Mouse (Mus musculus) layer of hippocampus, adult 18-20 months (tissue): Measurements from ENCODE around the gene Lrrc8c. TPM values are rescaled to one million over a fixed set of nuclear protein-coding genes. Genes with fewer than 3 reads are reported as not detected.

Experiments used
- DNase-seq, 2 experiments: peaks; one replicate each; pipeline ENCODE4 v3.0.0; 2022; ENCODE audit warnings: low spot score in 2 of 2
- total RNA-seq, 2 experiments: library from RNA; stranded (reverse); gene quantifications; 2 replicates each; pipeline ENCODE4 v1.2.3; 2021

The Lrrc8c gene
- total RNA-seq, 2 experiments from 2014 or later: 29.8 to 35.1 TPM

GRCm38 (mm10) chr5:105500132-105501121 is 18.8 kb upstream of the Lrrc8c start:
- no peak for DNase-seq

- DNase-seq: no peak
Observed at GRCm38 (mm10) chr5:105501136-105501535, 18.1 kb upstream of the Lrrc8c start.

- no peak for DNase-seq
Observed at GRCm38 (mm10) chr5:105508813-105509212, 10.4 kb upstream of the Lrrc8c start.

- DNase-seq: no peak
Observed at GRCm38 (mm10) chr5:105512297-105512696, 6.9 kb upstream of the Lrrc8c start.

GRCm38 (mm10) chr5:105515532-105515931 is 3.7 kb upstream of the Lrrc8c start:
- DNase-seq: no peak

- no peak for DNase-seq
Observed at GRCm38 (mm10) chr5:105516290-105516689, 2.9 kb upstream of the Lrrc8c start.

- no peak for DNase-seq
Observed at GRCm38 (mm10) chr5:105517992-105518625, 1.1 kb upstream of the Lrrc8c start.

GRCm38 (mm10) chr5:105518626-105519095 is 527 bp upstream of the Lrrc8c start:
- DNase-seq: peak; percentile 21 to 54

GRCm38 (mm10) chr5:105519976-105520300 is 750 bp downstream of the Lrrc8c start:
- no peak for DNase-seq

GRCm38 (mm10) chr5:105520442-105520965 is 1.3 kb downstream of the Lrrc8c start:
- no peak for DNase-seq

GRCm38 (mm10) chr5:105523452-105523851 is 4.3 kb downstream of the Lrrc8c start:
- DNase-seq: no peak

- no peak for DNase-seq
Observed at GRCm38 (mm10) chr5:105525004-105525403, 5.8 kb downstream of the Lrrc8c start.

GRCm38 (mm10) chr5:105526107-105526645 is 7.0 kb downstream of the Lrrc8c start:
- no peak for DNase-seq

- DNase-seq: peak in 1 of 2 experiments; percentile 31
Observed at GRCm38 (mm10) chr5:105526766-105527165, 7.6 kb downstream of the Lrrc8c start.

GRCm38 (mm10) chr5:105527477-105528331 is 8.5 kb downstream of the Lrrc8c start:
- DNase-seq: no peak

- no peak for DNase-seq
Observed at GRCm38 (mm10) chr5:105530576-105530975, 11.4 kb downstream of the Lrrc8c start.

GRCm38 (mm10) chr5:105535186-105535585 is 16.0 kb downstream of the Lrrc8c start:
- DNase-seq: no peak

GRCm38 (mm10) chr5:105536172-105536571 is 17.0 kb downstream of the Lrrc8c start:
- DNase-seq: no peak

GRCm38 (mm10) chr5:105537101-105537723 is 18.0 kb downstream of the Lrrc8c start:
- no peak for DNase-seq

GRCm38 (mm10) chr5:105541051-105541450 is 21.9 kb downstream of the Lrrc8c start:
- no peak for DNase-seq
